Mouse (Mus musculus) lung, postnatal 4 days (tissue): ENCODE results near the gene Cp.
"Not testable (repeated sequence)": the region's sequence is repeated elsewhere in the genome, so short reads cannot be mapped to it uniquely, and the experiment has no call there.

Experiments
- DNase-seq, 2 experiments: peaks; one replicate each; pipeline ENCODE4 v3.0.0; 2021

The Cp gene

DNA sequence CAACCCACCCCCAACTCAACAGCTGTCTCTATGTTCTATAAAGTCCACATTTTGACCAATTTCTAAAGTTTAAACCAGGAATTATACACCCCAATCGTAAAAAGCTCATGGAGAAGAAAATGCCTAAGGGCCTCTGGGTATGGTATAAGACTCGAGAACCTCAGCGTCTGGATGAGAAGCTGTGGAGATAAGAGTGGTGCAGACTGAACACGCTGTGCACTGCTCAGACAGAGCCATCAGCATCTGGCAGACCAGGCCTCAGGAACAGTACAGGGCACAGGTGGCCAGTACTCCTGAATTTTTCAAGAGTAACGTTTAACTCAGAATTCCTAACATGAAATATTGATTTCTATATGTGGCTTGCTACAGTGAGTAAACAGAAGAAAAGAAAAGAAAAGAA, 50.9 kb downstream of the Cp start:
- DNase-seq: no peak

DNA sequence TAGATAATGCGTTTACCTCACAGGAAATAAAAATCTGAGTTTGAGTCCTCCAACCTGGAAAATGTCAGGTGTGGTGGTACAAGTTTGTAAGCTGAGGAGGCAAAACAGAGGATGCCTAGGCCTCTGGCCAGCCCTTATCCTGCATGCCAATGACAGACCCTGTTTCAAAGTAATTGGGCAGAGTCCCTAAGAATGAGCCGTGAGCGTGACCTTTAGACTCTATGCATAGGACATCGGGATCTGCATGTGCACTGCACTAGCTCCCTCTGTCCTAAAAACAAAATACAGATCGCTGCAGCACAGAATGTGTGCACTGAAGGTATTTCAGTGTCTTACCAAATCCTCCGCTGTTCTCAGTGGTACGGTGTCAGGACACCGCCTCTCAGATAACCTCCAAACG, 53.6 kb downstream of the Cp start:
- no peak for DNase-seq

DNA sequence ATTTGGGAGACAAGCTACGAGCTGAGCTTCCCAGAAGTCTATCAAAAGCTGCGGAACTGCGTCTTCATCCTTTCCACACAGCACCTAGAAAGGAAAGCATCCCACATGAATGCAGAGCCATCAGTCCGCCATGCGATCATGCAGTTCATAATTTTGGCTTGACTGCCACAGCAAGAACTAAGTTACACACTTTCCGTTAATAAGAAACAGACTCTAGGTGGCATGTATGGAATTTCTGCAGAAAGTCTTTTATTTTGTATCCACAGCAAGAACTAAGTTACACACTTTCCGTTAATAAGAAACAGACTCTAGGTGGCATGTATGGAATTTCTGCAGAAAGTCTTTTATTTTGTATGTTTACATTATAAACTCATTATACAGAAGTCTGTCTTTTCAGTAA, 54.1 kb downstream of the Cp start:
- DNase-seq: not testable (repeated sequence)

DNA sequence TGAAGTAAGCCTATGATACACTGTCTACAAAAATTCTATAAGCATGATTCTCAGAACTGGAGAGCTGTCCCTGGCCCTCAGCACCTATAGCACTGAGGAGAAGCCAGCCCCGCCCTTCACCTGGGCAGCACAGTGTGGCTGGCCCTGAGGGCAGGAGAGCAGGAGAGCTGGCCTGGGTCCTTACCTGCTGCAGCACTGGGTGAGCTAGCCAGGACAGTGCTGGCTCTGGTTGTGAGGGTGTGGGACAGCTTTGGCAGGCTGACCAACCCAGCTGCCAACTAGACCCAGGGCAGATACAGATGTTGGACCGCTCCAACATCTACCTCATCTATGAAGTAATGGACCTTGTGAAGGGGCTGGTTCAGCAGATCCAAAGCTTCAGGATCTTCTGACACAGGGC, 57.6 kb downstream of the Cp start:
- DNase-seq: no peak

DNA sequence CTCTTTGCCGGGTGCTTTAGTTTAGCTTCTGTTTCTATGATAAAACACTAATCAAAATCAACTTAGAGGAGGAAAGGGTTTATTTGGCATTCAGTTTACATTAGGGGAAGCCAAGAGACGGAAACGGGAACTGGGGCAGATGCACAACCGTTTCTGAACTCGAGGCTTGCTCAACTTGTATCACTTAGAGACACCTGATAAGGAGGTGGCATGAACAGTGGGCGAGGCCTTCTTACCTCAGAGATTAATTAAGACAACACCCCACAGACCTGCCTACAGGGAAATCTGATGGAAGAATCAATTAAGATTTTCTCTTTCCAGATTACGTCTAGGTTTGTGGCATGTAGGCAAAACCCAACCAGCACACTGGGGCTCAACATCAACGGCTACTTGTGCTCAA, 61.2 kb downstream of the Cp start:
- DNase-seq: no peak

DNA sequence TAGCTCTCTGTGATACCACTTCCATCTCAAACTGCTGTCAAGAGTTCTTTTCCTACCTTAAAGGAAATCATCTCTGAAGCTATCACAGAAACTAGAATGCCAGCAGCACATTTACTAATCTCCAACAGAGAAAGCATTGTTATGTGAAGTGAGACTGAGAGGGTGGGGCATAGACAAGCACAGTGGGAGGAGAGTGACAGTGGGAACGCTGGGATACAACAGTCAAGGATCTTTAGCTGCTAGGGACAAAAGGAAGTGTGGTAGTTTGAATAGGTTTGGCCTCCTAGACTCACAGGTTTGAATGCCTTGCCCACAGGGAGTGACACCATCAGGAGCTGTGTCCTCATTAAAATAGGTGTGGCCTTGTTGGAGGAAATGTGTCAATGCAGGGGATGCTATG, 67.0 kb downstream of the Cp start:
- no peak for DNase-seq

DNA sequence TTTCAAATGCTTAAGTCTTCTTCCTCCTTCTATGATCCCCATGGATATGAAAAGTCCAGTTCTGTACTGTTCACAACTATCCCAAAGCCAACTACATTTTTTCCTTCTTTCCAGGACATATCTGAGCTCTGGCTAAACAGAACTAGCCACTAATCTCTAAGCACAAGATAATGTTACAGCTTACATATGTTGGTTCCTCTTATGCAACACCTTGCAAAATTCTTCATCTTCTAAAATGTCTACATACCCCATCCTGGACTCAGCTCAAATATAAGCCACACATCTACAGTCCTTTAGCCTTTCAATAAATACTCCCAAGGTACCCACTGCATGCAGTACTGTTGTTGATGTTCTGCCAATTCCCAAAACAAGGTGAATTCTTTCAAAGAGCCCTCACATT, 69.6 kb downstream of the Cp start:
- DNase-seq: no peak

DNA sequence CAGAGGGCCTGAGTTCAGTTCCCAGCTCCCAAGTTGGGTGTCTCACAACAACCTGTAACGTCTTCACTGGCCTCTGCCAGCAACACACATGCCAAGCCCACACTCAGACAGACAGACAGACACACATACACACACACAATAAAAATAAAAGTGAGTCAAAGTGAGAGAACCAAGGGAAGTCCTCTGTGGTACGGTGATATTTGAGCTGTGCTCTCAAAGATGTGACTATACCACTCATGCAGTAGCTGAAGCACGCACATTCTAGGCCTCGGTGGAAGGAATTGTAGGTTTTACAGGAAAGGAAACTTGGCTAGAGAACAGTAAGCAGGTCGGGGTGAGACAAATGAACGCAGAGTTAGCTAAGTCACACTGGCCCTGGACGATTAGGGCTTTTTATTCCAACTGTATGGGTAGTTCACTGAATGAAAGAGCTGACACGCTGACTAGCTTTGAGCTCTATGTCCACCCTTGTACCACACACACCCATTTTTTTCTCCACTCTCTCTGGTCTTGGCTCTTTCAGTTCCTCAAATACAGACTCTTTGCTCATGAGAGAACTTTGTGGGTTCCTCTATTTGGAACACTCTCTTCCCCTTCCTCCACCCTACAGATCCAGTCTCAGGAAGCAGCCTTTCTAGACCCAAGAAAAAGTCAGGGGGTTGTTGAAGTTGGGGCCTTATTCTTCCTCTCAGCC, 70.3 kb downstream of the Cp start:
- no peak for DNase-seq

DNA sequence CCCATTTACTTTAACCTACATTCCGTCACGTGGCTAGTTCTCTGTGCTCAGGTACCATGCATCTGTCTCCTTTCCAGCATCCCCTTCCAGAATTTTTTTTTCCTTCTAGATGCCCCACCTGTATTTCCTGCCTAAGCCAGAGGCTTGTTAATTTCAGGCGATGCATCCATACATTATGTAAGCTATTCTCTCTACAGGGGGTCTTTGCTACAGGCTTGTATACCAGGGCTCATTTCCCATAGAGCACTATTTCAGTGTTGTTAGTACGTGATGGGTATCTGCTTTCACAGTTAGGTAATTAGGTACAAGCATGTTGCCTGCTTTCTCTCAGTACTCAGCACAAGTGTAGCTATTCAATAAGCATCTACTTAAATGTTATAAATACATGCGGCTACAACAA, 70.9 kb downstream of the Cp start:
- DNase-seq: no peak

DNA sequence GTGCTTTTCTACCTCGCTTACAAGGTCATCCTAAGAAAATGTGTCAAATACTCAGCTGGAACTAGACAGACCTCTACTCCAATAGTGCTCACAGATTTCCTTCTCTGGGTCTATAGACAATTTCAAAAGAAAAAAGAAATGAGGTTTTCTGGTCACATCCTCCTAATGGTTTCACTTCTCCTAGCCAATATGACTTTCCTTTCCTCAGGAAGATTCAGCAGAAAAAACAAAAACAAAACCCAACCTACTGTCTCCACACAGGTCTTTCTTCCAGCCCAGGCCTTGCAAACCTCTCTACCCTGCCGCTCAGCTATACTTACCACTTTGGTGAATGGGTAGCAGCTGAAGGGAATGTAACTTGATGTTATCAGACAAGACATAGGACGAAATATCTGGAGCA, 71.8 kb downstream of the Cp start:
- DNase-seq: no peak

DNA sequence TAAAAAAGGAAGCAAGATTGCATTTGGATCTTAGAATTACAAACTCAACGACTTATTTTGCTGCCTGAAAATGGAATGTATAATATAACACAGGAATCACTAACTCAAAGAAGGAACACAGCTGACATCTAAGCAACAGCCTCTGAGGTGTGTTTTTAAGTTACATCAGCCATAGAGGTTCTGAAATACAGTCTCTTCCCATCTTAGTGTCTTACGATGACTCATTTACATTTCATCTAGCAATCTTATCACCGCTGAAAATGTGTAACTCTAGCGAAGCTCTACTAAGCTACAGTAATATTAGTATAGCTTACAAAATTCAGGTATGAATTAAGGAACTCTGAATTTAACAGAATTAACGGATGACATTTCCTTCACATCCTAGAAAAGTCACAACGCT, 74.0 kb downstream of the Cp start:
- no peak for DNase-seq

DNA sequence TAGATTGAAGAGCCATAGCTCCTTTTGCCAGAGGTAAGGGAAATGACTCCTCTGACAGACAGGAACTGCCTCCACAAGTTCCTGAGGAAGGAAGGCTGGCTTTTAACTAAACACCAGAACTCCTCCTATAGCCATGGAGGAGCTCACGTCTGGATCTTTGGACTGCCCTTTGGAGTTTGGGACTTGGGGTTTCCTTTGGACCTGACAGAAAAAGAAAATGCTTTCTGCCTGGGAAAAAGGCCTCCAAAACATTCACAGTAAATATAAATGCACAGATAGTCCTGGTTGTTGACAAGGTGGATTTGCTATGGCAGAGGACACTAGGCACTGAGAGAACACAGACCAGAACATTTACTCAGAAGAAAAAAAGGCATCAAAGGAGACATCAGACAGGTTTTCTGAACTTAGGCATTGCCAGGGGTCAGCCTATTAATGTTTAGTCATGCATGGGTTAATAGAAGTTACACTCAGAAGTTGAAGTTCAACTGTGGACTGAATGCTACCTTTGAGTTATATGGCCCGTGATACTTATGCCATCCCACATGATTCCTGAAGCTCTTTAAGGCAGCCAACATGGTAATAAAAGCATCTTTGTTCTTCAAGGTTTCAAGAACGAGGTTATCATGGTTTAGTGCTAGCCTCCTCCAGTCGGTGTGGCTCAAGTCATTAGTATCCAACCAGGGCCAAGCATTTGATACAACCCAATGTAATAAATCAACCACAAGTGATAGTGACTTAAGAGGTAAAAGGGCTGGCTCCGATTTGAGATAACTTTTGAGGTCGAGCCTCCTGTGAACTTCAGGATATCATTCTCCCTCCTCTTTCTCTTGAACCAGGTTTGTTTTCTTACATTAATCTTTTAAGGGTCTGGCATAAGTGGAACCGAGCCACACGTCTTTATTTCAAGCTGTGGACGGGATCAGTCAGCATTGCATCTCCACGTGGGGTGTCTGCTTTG, 77.2 kb downstream of the Cp start:
- no peak for DNase-seq

DNA sequence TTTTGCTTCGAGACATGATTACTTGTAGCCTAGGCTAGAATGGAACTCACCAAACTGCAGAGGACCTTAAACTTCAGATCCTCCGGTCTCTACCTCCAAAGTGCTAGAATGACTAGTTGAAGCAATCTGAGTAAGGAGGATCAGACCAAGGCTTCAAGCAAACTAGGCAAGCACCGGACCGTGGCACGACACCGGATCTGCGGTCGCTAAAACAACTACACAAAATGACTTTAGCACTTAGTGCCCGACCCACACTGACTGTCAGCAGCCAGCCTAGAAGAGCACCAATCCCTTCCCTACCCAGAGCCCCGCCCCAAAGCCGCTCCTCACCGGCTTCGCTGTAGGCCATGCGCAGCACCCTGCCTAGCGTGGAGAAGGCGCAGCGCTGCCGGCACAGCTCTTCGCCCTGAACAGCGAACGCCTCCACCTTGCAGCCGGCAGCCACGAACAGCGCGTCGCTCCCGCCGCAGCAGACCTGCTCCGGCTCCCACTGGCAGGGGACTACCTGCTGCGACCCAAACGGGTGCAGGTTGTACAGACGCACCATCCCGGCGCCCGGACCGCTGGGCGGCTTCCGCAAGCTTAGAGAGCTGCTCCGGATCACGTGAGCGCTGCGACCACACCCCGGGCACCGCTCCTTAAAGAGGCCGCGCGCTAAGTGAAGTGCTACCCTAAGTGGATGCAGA, 78.0 kb downstream of the Cp start, which contains the start of gene Hps3:
Gene Hps3, minus strand, starts transcription at position 597 of the 686 bp plus-strand sequence.
- DNase-seq: peak; percentile 88 to 91

DNA sequence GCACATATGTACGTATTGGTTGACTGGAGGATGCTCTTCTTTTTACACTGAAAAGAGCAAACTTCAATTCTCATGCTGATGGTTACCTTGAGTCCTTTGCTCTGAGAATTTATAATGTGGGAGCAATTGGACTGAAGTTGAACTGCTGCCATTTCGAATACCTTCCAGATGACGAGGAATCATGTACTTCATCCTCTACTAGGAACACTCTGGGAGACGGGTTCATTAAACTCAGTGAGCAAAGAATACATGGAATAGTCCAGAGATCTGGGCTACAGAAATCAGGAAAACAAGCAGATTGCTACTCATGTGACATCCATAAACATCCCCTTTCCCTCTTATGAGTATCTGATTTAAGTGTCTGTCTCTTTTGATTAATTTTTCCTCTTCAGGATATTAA, 79.2 kb downstream of the Cp start:
- no peak for DNase-seq

DNA sequence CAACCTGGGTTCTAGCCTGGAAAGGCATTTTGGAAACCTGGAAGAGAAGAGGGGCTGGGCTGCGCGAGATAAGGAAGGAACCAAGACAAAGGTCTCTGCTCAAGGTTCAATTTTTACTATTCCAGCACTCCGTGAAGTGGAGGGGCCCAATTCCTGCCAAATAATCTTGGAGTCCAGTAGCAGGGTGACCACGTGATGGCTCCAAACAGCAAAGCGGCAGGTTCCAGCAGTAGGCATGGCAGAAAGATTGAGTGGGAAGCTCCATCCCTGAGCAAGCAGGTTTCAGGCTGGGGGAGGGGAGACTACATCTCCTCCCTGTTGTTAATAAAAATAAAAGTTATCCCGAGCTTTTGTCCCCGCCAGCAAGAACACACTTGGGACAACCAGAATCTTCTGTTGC, 84.6 kb downstream of the Cp start:
- not testable (repeated sequence) for DNase-seq

DNA sequence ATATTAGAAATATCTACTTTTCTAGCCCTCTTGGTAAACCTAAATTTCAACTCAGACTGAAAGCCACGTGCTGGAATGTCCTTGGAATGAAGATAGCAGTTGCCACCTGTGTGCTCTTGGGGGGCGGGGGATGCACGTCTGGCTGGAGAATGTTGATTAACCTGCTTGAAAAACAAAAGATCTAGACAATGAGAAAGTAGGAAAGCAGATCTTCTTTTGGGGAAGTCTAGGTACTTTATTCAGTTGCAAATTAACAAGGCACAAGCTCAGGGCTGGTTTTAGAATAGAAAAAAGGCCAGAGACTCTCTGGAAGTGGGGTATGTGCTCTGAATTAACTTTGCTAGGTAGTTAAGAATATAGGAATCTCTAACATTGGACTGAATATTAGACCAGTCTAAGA, 87.9 kb downstream of the Cp start:
- DNase-seq: not testable (repeated sequence)

DNA sequence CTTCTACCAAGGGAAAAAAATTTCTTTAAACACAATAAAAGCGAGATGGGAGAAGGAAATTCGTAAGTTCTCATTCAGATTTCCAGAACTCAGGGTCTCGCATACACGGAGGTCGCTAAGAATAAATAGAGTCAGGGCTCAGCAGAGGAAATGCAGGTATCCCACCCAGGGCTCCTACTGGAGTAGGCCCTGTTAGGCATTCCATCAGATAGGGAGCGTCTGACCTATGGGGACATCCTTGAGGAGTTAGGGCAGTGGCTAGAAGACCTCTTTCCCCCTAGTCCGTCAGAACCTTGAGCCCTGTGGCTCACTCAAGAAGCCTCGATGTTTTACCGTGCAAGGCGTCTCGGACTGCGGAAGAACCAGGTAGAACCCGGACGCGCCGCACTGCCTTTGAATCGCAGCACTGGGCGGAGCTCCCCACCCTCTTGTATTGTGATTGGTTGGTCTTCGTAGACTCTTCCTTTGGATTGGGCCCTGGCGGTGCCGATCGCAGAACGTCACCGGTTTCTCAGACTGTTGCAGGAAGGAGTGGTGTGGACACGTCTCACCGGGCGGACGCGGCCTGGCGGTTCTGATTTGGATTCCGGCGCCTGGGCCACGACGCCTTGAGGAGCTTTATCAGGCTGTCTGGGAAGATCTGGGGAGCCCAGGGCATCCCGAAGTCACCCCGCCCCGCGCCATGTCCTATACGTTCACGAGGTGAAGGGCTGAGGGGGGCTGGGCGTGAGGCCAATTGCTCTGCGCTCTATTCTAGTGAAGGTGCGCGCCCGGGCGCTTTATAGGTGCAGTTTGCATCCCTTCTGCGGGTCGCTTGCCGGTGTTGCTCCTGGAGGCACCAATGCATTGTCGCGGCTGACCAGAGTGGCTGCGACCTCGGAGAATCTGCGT, 100.7 kb downstream of the Cp start, which contains the start of gene Hltf:
Gene Hltf, plus strand, starts transcription at position 506 of the 891 bp plus-strand sequence.
- peak; percentile 95 to 96 for DNase-seq

DNA sequence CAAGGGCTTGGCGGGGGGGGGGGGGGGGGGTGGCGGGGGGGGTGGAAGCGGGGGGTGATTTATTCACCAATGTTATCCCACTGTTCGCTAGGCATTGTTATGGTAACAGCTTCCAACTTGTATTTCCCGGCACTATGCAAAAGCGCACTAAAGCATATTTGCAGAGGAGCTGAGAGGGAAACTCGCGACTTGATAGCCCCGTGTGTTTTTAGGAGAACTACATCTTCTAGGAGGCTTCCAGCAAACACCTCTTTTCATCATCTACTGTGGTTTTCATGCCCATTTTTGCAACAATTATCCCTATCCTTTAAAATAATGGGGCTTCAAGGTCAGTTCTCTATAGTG, 101.3 kb downstream of the Cp start:
- DNase-seq: no peak
